25 mouse cellular contexts compared by ENCODE assay signal in the genomic region with DNA sequence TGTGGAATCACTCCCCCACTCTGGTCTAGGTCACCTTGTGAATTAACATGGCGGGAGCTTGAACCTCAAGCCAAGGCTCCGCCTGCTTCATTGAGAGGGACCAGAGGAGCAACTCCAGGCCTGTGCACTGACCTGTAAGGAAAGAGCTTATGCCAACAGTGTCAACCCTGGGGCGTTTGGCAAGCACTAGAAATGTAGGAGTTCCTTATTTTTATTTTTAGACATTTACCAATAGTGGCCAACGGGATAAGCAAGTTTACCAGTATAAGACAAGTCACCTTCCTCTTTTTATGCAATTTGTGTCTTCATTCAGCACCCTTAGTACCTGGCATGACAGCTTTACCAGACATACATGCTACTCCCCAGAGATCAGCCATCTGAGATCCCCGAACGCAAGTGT.
DNase-seq lines count a peak whose midpoint lies in the region; ATAC-seq and TF ChIP-seq lines count a peak whose summit lies in the region.
"Had no signal": no experiment of that assay in that cellular context is flagged by ENCODE, and none has a peak within 500 bp of the region (broad histone marks: within the 10 kb centered on the region; RNA-seq: fewer than 3 reads in every experiment).

No protein-coding gene starts in this region.

- peak; percentile 15; the same call in 1 of the 2 replicates for ATAC-seq in liver, postnatal 0 days
- peak; percentile 67 for ATAC-seq in common myeloid progenitor, adult 5-6 weeks (replicated peaks; ENCODE audit: low read depth, poor library complexity, severe bottlenecking)
- ATAC-seq in megakaryocyte, adult 5-6 weeks (ENCODE audit: poor library complexity, severe bottlenecking): peak; percentile 90
- ATAC-seq: forebrain, embryonic 13.5 days; intestine, postnatal 0 days; liver, embryonic 12.5 days; midbrain, embryonic 13.5 days had no signal

- no peak for TF ChIP-seq CTCF in liver, postnatal 0 days (IDR thresholded peaks at IDR 0.05; ENCODE audit: low read depth)

- H3K4me1 ChIP-seq in liver, postnatal 0 days (ENCODE audit: insufficient read depth): no peaks in the 10 kb centered on the region
- H3K4me1 ChIP-seq: embryonic facial prominence, embryonic 12.5 days; limb, embryonic 12.5 days; liver, embryonic 12.5 days had no signal

- no peaks in the 10 kb centered on the region for H3K36me3 ChIP-seq in liver, postnatal 0 days (replicated peaks; ENCODE audit: insufficient read depth, low read length)
- H3K36me3 ChIP-seq: embryonic facial prominence, embryonic 12.5 days; G1E; limb, embryonic 12.5 days; liver, embryonic 12.5 days; midbrain, embryonic 13.5 days had no signal

- no peak overlapping the region for H3K4me2 ChIP-seq in liver, postnatal 0 days (ENCODE audit: low read depth, low read length)
- H3K4me2 ChIP-seq: embryonic facial prominence, embryonic 12.5 days; forebrain, embryonic 13.5 days; heart, embryonic 11.5 days; hindbrain, embryonic 14.5 days; limb, embryonic 12.5 days; liver, embryonic 12.5 days; lung, embryonic 14.5 days; midbrain, embryonic 13.5 days had no signal

- no peak overlapping the region for H3K4me3 ChIP-seq in liver, postnatal 0 days (ENCODE audit: low read depth, low read length)
- H3K4me3 ChIP-seq: embryonic facial prominence, embryonic 12.5 days; forebrain, embryonic 13.5 days; left cerebral cortex, adult 2 months; limb, embryonic 12.5 days; liver, embryonic 12.5 days; midbrain, embryonic 13.5 days had no signal

- WGBS in liver, postnatal 0 days (ENCODE audit: insufficient replicate concordance): 53% methylated on average over 6 of the region's 6 CpGs

- no peak for DNase-seq in liver, postnatal 0 days
- DNase-seq in liver: no peak
- DNase-seq in layer of hippocampus, adult 9-10 months (ENCODE audit: low spot score): no peak
- DNase-seq in urinary bladder, postnatal 10 days (ENCODE audit: low spot score): no peak
- DNase-seq: cerebellum, adult 9-10 months; cerebellum, postnatal 36 days; gastrocnemius, postnatal 14 days; heart, postnatal 4 days; kidney, postnatal 14 days; lung, postnatal 14 days; thymus, postnatal 4 days had no signal

- 0 out of 2 replicates have a peak, but pooled peaks have one; percentile 11 for TF ChIP-seq EP300 in liver, postnatal 0 days (IDR thresholded peaks at IDR 0.05; ENCODE audit: low read depth)

- H3K9me3 ChIP-seq in liver, postnatal 0 days (ENCODE audit: low read length): no peaks in the 10 kb centered on the region
- H3K9me3 ChIP-seq: embryonic facial prominence, embryonic 12.5 days; forebrain, embryonic 13.5 days; G1E; limb, embryonic 12.5 days; liver, embryonic 12.5 days; midbrain, embryonic 13.5 days had no signal

- no peak overlapping the region for H3K9ac ChIP-seq in liver, postnatal 0 days (replicated peaks)
- H3K9ac ChIP-seq: embryonic facial prominence, embryonic 12.5 days; forebrain, embryonic 13.5 days; hindbrain, embryonic 14.5 days; limb, embryonic 12.5 days; liver, embryonic 12.5 days; lung, embryonic 14.5 days; midbrain, embryonic 13.5 days had no signal

- H3K27me3 ChIP-seq in liver, postnatal 0 days (ENCODE audit: insufficient read depth, low read length): 0 out of 2 replicates have a peak, but pooled peaks cover 3% of the 10 kb centered on the region
- H3K27me3 ChIP-seq: embryonic facial prominence, embryonic 12.5 days; forebrain, embryonic 13.5 days; midbrain, embryonic 13.5 days; Patski had no signal

- no peak overlapping the region for H3K27ac ChIP-seq in liver, postnatal 0 days (ENCODE audit: low read depth)
- H3K27ac ChIP-seq: embryonic facial prominence, embryonic 12.5 days; forebrain, embryonic 13.5 days; hindbrain, embryonic 14.5 days; left cerebral cortex, adult 2 months; limb, embryonic 12.5 days; liver, embryonic 12.5 days; midbrain, embryonic 13.5 days had no signal

Comparison
In these comparisons a context has a peak if more than half of its experiments do, and no peak if none do; other contexts are left out.
1. ATAC-seq: peak in every context shown above with its lines; median percentile 90 in megakaryocyte, adult 5-6 weeks; 67 in common myeloid progenitor, adult 5-6 weeks; 15 in liver, postnatal 0 days.